Comparison of ENCODE assay signal across 9 mouse cellular contexts in the genomic region with DNA sequence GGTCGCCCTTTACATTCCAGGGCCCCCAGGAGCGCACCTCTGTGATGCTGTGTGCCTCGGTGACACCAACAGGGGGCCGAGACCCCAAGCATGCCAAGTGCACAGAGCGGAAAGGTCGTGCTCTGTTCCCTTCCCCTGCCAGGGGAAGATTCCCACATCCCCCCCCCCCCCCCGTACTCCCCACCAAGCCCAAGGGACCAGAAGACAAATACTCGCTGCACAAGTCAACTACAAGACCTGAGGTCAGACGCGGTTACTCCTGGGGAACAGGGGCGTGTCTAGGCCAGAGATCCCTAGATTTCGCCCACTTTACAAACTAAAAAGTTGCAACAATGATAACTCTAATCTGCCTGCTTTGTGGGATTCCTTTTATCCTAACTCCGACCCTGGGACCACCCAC. TPM values are rescaled to one million over a fixed set of nuclear protein-coding genes. Genes with fewer than 3 reads are reported as not detected.
DNase-seq lines count a peak whose midpoint lies in the region; ATAC-seq and TF ChIP-seq lines count a peak whose summit lies in the region.
"Had no signal": no experiment of that assay in that cellular context is flagged by ENCODE, and none has a peak within 500 bp of the region (broad histone marks: within the 10 kb centered on the region; RNA-seq: fewer than 3 reads in every experiment).

No protein-coding gene starts in this region.

- H3K9me3 ChIP-seq in heart, embryonic 11.5 days (replicated peaks; ENCODE audit: control insufficient read depth, low read length): no peaks in the 10 kb centered on the region
- no peaks in the 10 kb centered on the region for H3K9me3 ChIP-seq in ES-E14 (ENCODE audit: control insufficient read depth, insufficient read depth, low read depth, low read length)
- no peaks in the 10 kb centered on the region for H3K9me3 ChIP-seq in hindbrain, embryonic 11.5 days (ENCODE audit: control insufficient read depth, low read length)
- H3K9me3 ChIP-seq in midbrain, embryonic 12.5 days: no peaks in the 10 kb centered on the region

- peaks cover 39% of the 10 kb centered on the region for H3K4me1 ChIP-seq in heart, embryonic 11.5 days (ENCODE audit: control insufficient read depth, insufficient read depth, low read length)
- H3K4me1 ChIP-seq in ES-E14 (ENCODE audit: control insufficient read depth in 2 of 2, insufficient read depth in 2 of 2, low read length in 2 of 2, poor library complexity in 1 of 2): no peaks in the 10 kb centered on the region
- peaks cover 18% of the 10 kb centered on the region for H3K4me1 ChIP-seq in hindbrain, embryonic 11.5 days (replicated peaks; ENCODE audit: control insufficient read depth, insufficient read depth, low read length)
- H3K4me1 ChIP-seq in midbrain, embryonic 12.5 days: peaks cover 51% of the 10 kb centered on the region

- H3K4me2 ChIP-seq in heart, embryonic 11.5 days: peak overlapping the region; percentile 92
- H3K4me2 ChIP-seq in hindbrain, embryonic 11.5 days (replicated peaks; ENCODE audit: low read depth, low read length): peak overlapping the region; percentile 97
- H3K4me2 ChIP-seq in midbrain, embryonic 12.5 days (replicated peaks): peak overlapping the region; percentile 99

- no peak for DNase-seq in heart, postnatal 4 days
- DNase-seq in ES-E14 (ENCODE audit: low read depth, low spot score) (no peak), adipocyte (ENCODE audit: low spot score) (no peak)
- no peak for DNase-seq in hindbrain, embryonic 11.5 days (ENCODE audit: low spot score)
- no peak for DNase-seq in adrenal gland, adult (ENCODE audit: inconsistent age in 2 of 2, low spot score in 1 of 2)
- DNase-seq in spleen, adult 18-20 months: no peak
- DNase-seq: cerebellum, adult 9-10 months had no signal

- H3K4me3 ChIP-seq in heart, embryonic 11.5 days (ENCODE audit: low read depth, low read length): peak overlapping the region; percentile 73
- peak overlapping the region; percentile 51 to 68 for H3K4me3 ChIP-seq in ES-E14 (ENCODE audit: insufficient read depth in 1 of 2, low read depth in 1 of 2, low read length in 2 of 2, poor library complexity in 1 of 2, severe bottlenecking in 1 of 2)
- peak overlapping the region; percentile 59 for H3K4me3 ChIP-seq in hindbrain, embryonic 11.5 days (ENCODE audit: low read depth, low read length)
- H3K4me3 ChIP-seq in midbrain, embryonic 12.5 days: peak overlapping the region; percentile 60

- H3K27ac ChIP-seq in heart, embryonic 11.5 days (ENCODE audit: low read depth, low read length): 0 out of 2 replicates have a peak overlapping the region, but pooled peaks have one; percentile 73
- no peak overlapping the region for H3K27ac ChIP-seq in ES-E14 (ENCODE audit: insufficient read depth, low read depth, low read length, poor library complexity, severe bottlenecking)
- no peak overlapping the region for H3K27ac ChIP-seq in hindbrain, embryonic 11.5 days (ENCODE audit: low read depth, low read length)
- peak overlapping the region; percentile 40; the same call in 1 of the 2 replicates for H3K27ac ChIP-seq in midbrain, embryonic 12.5 days (replicated peaks)

- no peaks in the 10 kb centered on the region for H3K36me3 ChIP-seq in heart, embryonic 11.5 days (ENCODE audit: control insufficient read depth, insufficient read depth, low read length)
- H3K36me3 ChIP-seq in ES-E14 (ENCODE audit: control insufficient read depth, insufficient read depth, low read length, poor library complexity, severe bottlenecking): no peaks in the 10 kb centered on the region
- H3K36me3 ChIP-seq in hindbrain, embryonic 11.5 days (ENCODE audit: control insufficient read depth, insufficient read depth, low read length): no peaks in the 10 kb centered on the region
- no peaks in the 10 kb centered on the region for H3K36me3 ChIP-seq in midbrain, embryonic 12.5 days

- no peak for ATAC-seq in heart, embryonic 11.5 days (replicated peaks; ENCODE audit: insufficient number of reproducible peaks, low FRiP score, low TSS enrichment)
- peak; percentile 38 for ATAC-seq in hindbrain, embryonic 11.5 days (ENCODE audit: low FRiP score)
- ATAC-seq in midbrain, embryonic 12.5 days (ENCODE audit: low FRiP score, low read depth): peak; percentile 6

- peaks cover 18% of the 10 kb centered on the region for H3K27me3 ChIP-seq in heart, embryonic 11.5 days (ENCODE audit: control insufficient read depth, insufficient read depth, low read length)
- peaks cover 30% of the 10 kb centered on the region; the same call in 1 of the 2 replicates for H3K27me3 ChIP-seq in hindbrain, embryonic 11.5 days (ENCODE audit: control insufficient read depth, insufficient read depth, low read length)
- H3K27me3 ChIP-seq in midbrain, embryonic 12.5 days: peaks cover 87% of the 10 kb centered on the region

- WGBS in heart, embryonic 11.5 days (ENCODE audit: insufficient replicate concordance): under 1% methylated on average over 12 of the region's 13 CpGs
- 0% methylated on average over 12 of the region's 13 CpGs for WGBS in hindbrain, embryonic 11.5 days
- WGBS in midbrain, embryonic 12.5 days: 1% methylated on average over 10 of the region's 13 CpGs

- in situ Hi-C loops in ES-E14 (cut with MboI; ENCODE audit: low sequenced_read_pairs in 2 of 2, unreplicated experiment in 2 of 2): loop anchor here in 1 of 2 experiments (10.0 kb wide), 1 partner anchor 49 kb away; no protein-coding TSS in a partner anchor

- H3K9ac ChIP-seq in heart, embryonic 11.5 days (ENCODE audit: low read depth, low read length): peak overlapping the region; percentile 79
- H3K9ac ChIP-seq in ES-E14 (ENCODE audit: insufficient read depth, low read depth, low read length, poor library complexity, severe bottlenecking): no peak overlapping the region
- H3K9ac ChIP-seq in hindbrain, embryonic 11.5 days (ENCODE audit: low read depth, low read length): no peak overlapping the region
- H3K9ac ChIP-seq in midbrain, embryonic 12.5 days (replicated peaks): peak overlapping the region; percentile 35; the same call in 1 of the 2 replicates

TF ChIP-seq in ES-E14, 5 proteins besides CTCF, POLR2A, EP300 and RAD21:
- no peak for TF ChIP-seq MAFK (IDR thresholded peaks at IDR 0.05; ENCODE audit: insufficient read depth, low read depth, low read length)
- TF ChIP-seq ZC3H11A (IDR thresholded peaks at IDR 0.05; ENCODE audit: borderline replicate concordance, low read depth, low read length): no peak
- TF ChIP-seq ZNF384 (IDR thresholded peaks at IDR 0.05; ENCODE audit: low read depth, low read length): no peak
- no peak for TF ChIP-seq CHD2 (IDR thresholded peaks at IDR 0.05; ENCODE audit: low read depth, low read length)
- no peak for TF ChIP-seq HCFC1 (IDR thresholded peaks at IDR 0.05; ENCODE audit: borderline replicate concordance, insufficient read depth, low read length)

RNA-seq across cellular contexts. Expression of a gene that starts 1.4 kb away (rescaled TPM):
- 11.6 and 11.8 TPM in 2 replicates for polyA plus RNA-seq in heart, embryonic 11.5 days (2014; fragmentation: Nextera tagmentation; extraction: Ambion mirVana)
- total RNA-seq in heart, postnatal 4 days (2021): 1 to 10 TPM; 7.2 to 8.6 TPM
- 1.0 TPM in 1 of 2 replicates, not detected in the other for total RNA-seq in ES-E14 (2012; rRNA removed)
- 9.2 and 9.6 TPM in 2 replicates for polyA plus RNA-seq in hindbrain, embryonic 11.5 days (2014; fragmentation: Nextera tagmentation; extraction: Ambion mirVana)
- 6.2 and 8.6 TPM in 2 replicates for polyA plus RNA-seq in midbrain, embryonic 12.5 days (2016; fragmentation: Nextera tagmentation; extraction: Ambion mirVana)

Comparison
In these comparisons a context has a peak if more than half of its experiments do, and no peak if none do; other contexts are left out.
1. H3K27ac ChIP-seq: peak in heart, embryonic 11.5 days (single experiment) and midbrain, embryonic 12.5 days (single experiment); none in ES-E14 (single experiment) and hindbrain, embryonic 11.5 days (single experiment).
2. H3K9ac ChIP-seq: peak in heart, embryonic 11.5 days (single experiment) and midbrain, embryonic 12.5 days (single experiment); none in ES-E14 (single experiment) and hindbrain, embryonic 11.5 days (single experiment).
3. Peak in every context shown above with its lines, with median percentiles within 50 percentile points of each other: H3K4me2 ChIP-seq and H3K4me3 ChIP-seq.